Comparison of ENCODE assay signal across 29 mouse cellular contexts in genomic region chr3:79753736-79754135, GRCm38 (mm10). TPM values are rescaled to one million over a fixed set of nuclear protein-coding genes. Genes with fewer than 3 reads are reported as not detected.
DNase-seq lines count a peak whose midpoint lies in the region; ATAC-seq and TF ChIP-seq lines count a peak whose summit lies in the region.
"Had no signal": no experiment of that assay in that cellular context is flagged by ENCODE, and none has a peak within 500 bp of the region (broad histone marks: within the 10 kb centered on the region; RNA-seq: fewer than 3 reads in every experiment).

No protein-coding gene starts in this region.

- no peaks in the 10 kb centered on the region for H3K27me3 ChIP-seq in forebrain, postnatal 0 days (ENCODE audit: insufficient read depth, low read length)
- H3K27me3 ChIP-seq: CH12.LX had no signal

- no peaks in the 10 kb centered on the region for H3K9me3 ChIP-seq in ES-E14 (ENCODE audit: control insufficient read depth, insufficient read depth, low read depth, low read length)
- H3K9me3 ChIP-seq in forebrain, postnatal 0 days (ENCODE audit: low read length), result no peaks in the 10 kb centered on the region
- H3K9me3 ChIP-seq: G1E had no signal

- in situ Hi-C loops in ES-E14 (cut with MboI; ENCODE audit: low sequenced_read_pairs in 2 of 2, unreplicated experiment in 2 of 2), result no loop called here

- H3K9ac ChIP-seq in ES-E14 (ENCODE audit: insufficient read depth, low read depth, low read length, poor library complexity, severe bottlenecking), result no peak overlapping the region
- H3K9ac ChIP-seq in forebrain, postnatal 0 days, result no peak overlapping the region

- no peak overlapping the region for H3K27ac ChIP-seq in ES-E14 (ENCODE audit: insufficient read depth, low read depth, low read length, poor library complexity, severe bottlenecking)
- no peak overlapping the region for H3K27ac ChIP-seq in forebrain, postnatal 0 days (ENCODE audit: low read depth, low read length)

- no peaks in the 10 kb centered on the region for H3K36me3 ChIP-seq in ES-E14 (ENCODE audit: control insufficient read depth, insufficient read depth, low read length, poor library complexity, severe bottlenecking)
- no peaks in the 10 kb centered on the region for H3K36me3 ChIP-seq in forebrain, postnatal 0 days (ENCODE audit: insufficient read depth)
- H3K36me3 ChIP-seq: G1E had no signal

- peaks cover 0 to 11% of the 10 kb centered on the region in 2 experiments; a peak in 2 of 4 replicates for H3K4me1 ChIP-seq in ES-E14 (ENCODE audit: control insufficient read depth in 2 of 2, insufficient read depth in 2 of 2, low read length in 2 of 2, poor library complexity in 1 of 2)
- H3K4me1 ChIP-seq in forebrain, postnatal 0 days (ENCODE audit: insufficient read depth), result no peaks in the 10 kb centered on the region

- DNase-seq in ES-CJ7 (ENCODE audit: low read depth, low spot score) (peak; percentile 66), ES-E14 (ENCODE audit: low read depth, low spot score) (peak; percentile 38), R1 (ENCODE audit: low read depth, low spot score) (peak; percentile 80), ZHBTc4 (ENCODE audit: low read depth, low spot score) (peak; percentile 48)
- DNase-seq in layer of hippocampus, postnatal 25 days (ENCODE audit: extremely low spot score in 1 of 2, low spot score in 1 of 2), result no peak
- no peak for DNase-seq in kidney, adult 18-20 months
- no peak for DNase-seq in forebrain, postnatal 0 days
- no peak for DNase-seq in B cell, adult 2 months
- DNase-seq: adrenal gland, adult 2 months; adrenal gland, adult 8-10 months; adrenal gland, postnatal 10 days; adrenal gland, postnatal 14 days; adrenal gland, postnatal 25 days; adrenal gland, postnatal 36 days; cerebellum, adult 11 months; cerebellum, adult 11-12 months; cerebellum, adult 18-20 months; cerebellum, adult 2 months; cerebellum, adult 8-10 months; cerebellum, adult 9-10 months; cerebellum, adult 9-11 months had no signal

- H3K4me2 ChIP-seq in forebrain, postnatal 0 days (ENCODE audit: low read depth), result no peak overlapping the region

- no peak for TF ChIP-seq CTCF in forebrain, postnatal 0 days (IDR thresholded peaks at IDR 0.05; ENCODE audit: low read depth)

- no peak overlapping the region for H3K4me3 ChIP-seq in ES-E14 (ENCODE audit: insufficient read depth in 1 of 2, low read depth in 1 of 2, low read length in 2 of 2, poor library complexity in 1 of 2, severe bottlenecking in 1 of 2)
- no peak overlapping the region for H3K4me3 ChIP-seq in forebrain, postnatal 0 days (ENCODE audit: low read depth, low read length)

- WGBS in forebrain, postnatal 0 days, result 50% methylated on average over 1 of the region's 1 CpGs

- ATAC-seq in forebrain, postnatal 0 days, result no peak
- ATAC-seq: activated CD4-positive, CD25-positive, alpha-beta regulatory T cell, adult 4 months; CD4-positive, CD25-positive, alpha-beta regulatory T cell, adult 4 months; Patski had no signal

TF ChIP-seq in ES-E14, 5 proteins besides CTCF, POLR2A, EP300 and RAD21:
- TF ChIP-seq MAFK (IDR thresholded peaks at IDR 0.05; ENCODE audit: insufficient read depth, low read depth, low read length) (no peak), HCFC1 (IDR thresholded peaks at IDR 0.05; ENCODE audit: borderline replicate concordance, insufficient read depth, low read length) (no peak), CHD2 (IDR thresholded peaks at IDR 0.05; ENCODE audit: low read depth, low read length) (no peak), ZNF384 (IDR thresholded peaks at IDR 0.05; ENCODE audit: low read depth, low read length) (no peak), ZC3H11A (IDR thresholded peaks at IDR 0.05; ENCODE audit: borderline replicate concordance, low read depth, low read length) (no peak)

RNA-seq across cellular contexts. Expression of gene Rxfp1, which starts 16.1 kb away (rescaled TPM):
- total RNA-seq in ES-E14 (2012; rRNA removed), result 0.04 TPM in 1 of 2 replicates, not detected in the other
- 10 to 100 TPM in 1 of 2 experiments, 1 to 10 TPM in 1; 6.8 to 12.0 TPM for total RNA-seq in layer of hippocampus, postnatal 25 days (2021)
- 1.8 and 3.5 TPM in 2 replicates for total RNA-seq in forebrain, postnatal 0 days (2014; rRNA removed)
- 0.44 and 0.58 TPM in 2 replicates for polyA plus RNA-seq in forebrain, postnatal 0 days (2015; fragmentation: Nextera tagmentation; extraction: Ambion mirVana)
- total RNA-seq: adrenal gland, adult 18-20 months; adrenal gland, adult 2 months; MEL had no signal
- polyA plus RNA-seq: activated CD4-positive, CD25-positive, alpha-beta regulatory T cell, adult 4 months; adrenal gland, adult 2 months; C2C12; CD4-positive, CD25-positive, alpha-beta regulatory T cell, adult 4 months; G1E had no signal

Comparison
In these comparisons a context has a peak if more than half of its experiments do, and no peak if none do; other contexts are left out.
1. DNase-seq: peak in ES-CJ7 (single experiment), ES-E14 (single experiment), R1 (single experiment) and ZHBTc4 (single experiment); none in layer of hippocampus, postnatal 25 days (0 of 2), kidney, adult 18-20 months (single experiment), forebrain, postnatal 0 days (single experiment) and B cell, adult 2 months (0 of 2).